Mouse (Mus musculus) hindbrain, embryonic 10.5 days (tissue): ENCODE data around the gene Vps26a. TPM values are rescaled to one million over a fixed set of nuclear protein-coding genes. Genes with fewer than 3 reads are reported as not detected.

Experiments
- DNase-seq: peaks from one replicate; pipeline ENCODE4 v3.0.0-alpha.2; 2017; ENCODE audit warnings: low spot score
- H3K27ac ChIP-seq: fragments of 300-500 bp; sonication (generic); 2 replicates; pipeline ENCODE4 v1.5.1; 2016; ENCODE audit warnings: mild to moderate bottlenecking, moderate library complexity
- H3K27me3 ChIP-seq: fragments of 300-500 bp; sonication (generic); 2 replicates; pipeline ENCODE4 v1.6.1; 2016; ENCODE audit warnings: mild to moderate bottlenecking; ENCODE audit not compliant: poor library complexity, insufficient read depth, severe bottlenecking
- H3K36me3 ChIP-seq: fragments of 300-500 bp; sonication (generic); 2 replicates; pipeline ENCODE4 v1.6.1; 2016; ENCODE audit warnings: mild to moderate bottlenecking, moderate library complexity
- H3K4me1 ChIP-seq: fragments of 300-500 bp; sonication (generic); replicated peaks from 2 replicates; pipeline ENCODE4 v1.6.1; 2016; ENCODE audit warnings: mild to moderate bottlenecking
- H3K4me3 ChIP-seq: fragments of 300-500 bp; sonication (generic); 2 replicates; pipeline ENCODE4 v1.5.1; 2016; ENCODE audit warnings: mild to moderate bottlenecking, moderate library complexity
- H3K9me3 ChIP-seq: fragments of 300-500 bp; sonication (generic); 2 replicates; pipeline ENCODE4 v1.6.1; 2016; ENCODE audit warnings: mild to moderate bottlenecking, moderate library complexity
- WGBS: fragments of 180-500 bp; shearing (Covaris S2); methylation state at CpG from one replicate; pipeline ENCODE4 v1.1.7; 2016; 5-methylcytosine and 5-hydroxymethylcytosine counted together
- polyA plus RNA-seq: library from polyadenylated mRNA; unstranded; fragments of >200 nt; fragmentation: Nextera tagmentation; extraction: Ambion mirVana; gene quantifications from 2 replicates; pipeline ENCODE4 v1.2.1, GENCODE M21; 2016

Vps26a gene
- 78.4 and 90.2 TPM in 2 replicates for polyA plus RNA-seq

DNA sequence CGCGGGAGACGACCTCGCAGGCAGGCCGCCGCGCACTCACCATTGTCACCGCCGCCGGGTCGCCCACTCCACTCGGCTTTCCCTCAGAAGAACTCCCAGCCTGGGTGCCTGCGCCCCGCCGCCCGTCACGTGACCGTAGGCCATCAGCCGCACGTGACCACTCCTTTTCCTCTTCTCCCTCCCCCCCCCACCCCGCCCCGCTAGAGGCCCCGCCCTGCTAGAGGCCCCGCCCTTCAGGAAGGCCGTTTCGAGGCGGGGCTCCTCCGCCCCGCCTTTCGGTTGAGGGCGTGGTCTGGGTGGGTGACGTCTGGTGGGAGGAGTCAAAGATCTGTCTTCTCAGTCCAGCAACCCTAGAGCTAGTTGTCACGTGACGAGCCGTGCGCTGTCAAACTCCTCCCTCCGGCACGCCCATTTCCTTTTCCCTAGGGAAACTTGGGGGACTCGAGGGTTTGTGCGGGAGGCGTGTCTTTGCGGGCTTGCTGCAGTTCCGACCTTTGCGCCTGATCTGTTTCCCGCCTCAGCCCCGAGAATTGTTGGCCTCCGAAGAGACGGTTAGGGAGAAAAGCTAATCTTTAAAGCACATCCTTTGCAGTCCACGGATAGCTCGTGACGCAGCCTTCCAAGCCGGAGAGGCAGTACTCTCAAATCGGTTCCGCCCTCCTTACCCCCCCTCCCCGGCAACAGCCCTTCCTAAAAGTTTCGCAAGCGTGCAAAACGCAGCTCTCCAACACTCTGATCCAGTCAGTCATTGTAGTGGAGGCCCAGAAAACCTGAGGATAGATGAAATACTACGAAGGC lies at the start of gene Vps26a:
Gene Vps26a, minus strand, starts transcription at position 188 of the 798 bp plus-strand sequence.
- Histone ChIP-seq H3K4me1 (peaks cover 21% of the 10 kb centered on the region), H3K27ac (peak within 1 kb of the TSS; percentile 93), H3K4me3 (peak within 1 kb of the TSS; percentile 83), H3K27me3 (no peaks in the 10 kb centered on the region), H3K36me3 (no peaks in the 10 kb centered on the region), H3K9me3 (no peaks in the 10 kb centered on the region)
- WGBS = under 1% methylated on average over 59 of the region's 59 CpGs
- peak; percentile 100 for DNase-seq

DNA sequence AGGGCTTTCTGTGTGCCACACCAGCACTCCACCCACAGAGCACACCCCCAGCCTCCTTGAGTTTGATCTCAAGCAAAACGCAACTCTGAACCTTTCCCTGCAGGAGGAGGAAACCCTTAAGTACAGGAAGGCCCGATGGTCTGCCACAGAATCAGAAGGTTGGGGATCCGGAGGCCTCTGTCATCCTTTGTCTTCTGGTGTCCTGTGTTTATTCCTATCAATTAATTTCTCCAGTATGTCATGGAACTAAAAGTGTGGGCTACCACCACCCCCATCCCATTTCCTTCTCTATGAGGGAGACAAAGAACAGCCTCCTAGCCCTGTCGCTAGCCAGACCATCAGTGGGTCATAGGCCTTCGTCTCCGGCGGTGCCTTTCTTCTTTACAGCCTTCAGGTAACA lies 47.9 kb upstream of the Vps26a start:
- no peak for DNase-seq
- H3K36me3 ChIP-seq = no peaks in the 10 kb centered on the region
- H3K27me3 ChIP-seq = no peaks in the 10 kb centered on the region
- 88% methylated on average over 7 of the region's 7 CpGs for WGBS
- no peak overlapping the region for H3K27ac ChIP-seq
- no peak overlapping the region for H3K4me3 ChIP-seq
- no peaks in the 10 kb centered on the region for H3K9me3 ChIP-seq
- H3K4me1 ChIP-seq = no peaks in the 10 kb centered on the region

DNA sequence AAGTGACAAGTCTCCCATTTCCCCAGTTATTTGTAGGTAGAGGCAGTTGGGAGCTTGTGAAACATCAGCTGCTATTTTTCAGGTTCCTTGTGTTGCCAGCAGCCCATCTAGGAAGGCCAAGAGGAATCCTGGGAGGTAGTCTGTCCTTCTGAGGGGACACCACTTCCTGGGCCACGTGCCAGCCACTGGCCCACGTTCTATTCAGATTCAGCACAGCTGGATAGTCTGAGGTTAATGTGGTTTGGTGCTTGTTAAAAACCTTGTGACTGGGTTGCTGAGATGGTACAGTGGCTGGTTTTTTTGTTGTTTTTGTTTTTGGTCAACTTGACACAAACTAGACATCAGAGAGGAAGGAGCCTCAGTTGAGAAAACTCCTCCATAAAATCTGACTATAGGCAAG lies 46.2 kb upstream of the Vps26a start:
- WGBS = 63% methylated on average over 2 of the region's 2 CpGs
- H3K27ac ChIP-seq = no peak overlapping the region
- DNase-seq = no peak
- H3K4me3 ChIP-seq = no peak overlapping the region
- no peaks in the 10 kb centered on the region for H3K9me3 ChIP-seq
- H3K4me1 ChIP-seq = no peaks in the 10 kb centered on the region
- H3K27me3 ChIP-seq = no peaks in the 10 kb centered on the region
- no peaks in the 10 kb centered on the region for H3K36me3 ChIP-seq

DNA sequence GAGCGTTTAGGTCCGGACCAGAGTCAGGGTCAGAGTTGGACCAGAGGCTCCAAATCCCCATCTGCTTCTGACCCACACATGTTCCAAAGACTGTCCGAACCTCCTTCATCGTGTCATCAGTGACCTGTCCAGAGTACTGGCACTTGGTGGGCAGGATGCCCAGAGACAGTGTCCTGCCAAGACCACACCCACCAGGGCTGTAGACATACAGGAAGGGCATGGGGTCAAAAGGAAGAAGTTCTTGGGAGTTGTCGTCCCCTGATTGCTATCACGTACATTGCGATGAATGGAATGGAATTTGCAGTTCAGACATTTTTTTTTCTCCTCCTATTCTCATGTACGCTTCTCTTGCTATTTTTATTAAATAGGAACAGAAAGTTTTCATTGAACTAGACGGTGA lies 43.6 kb upstream of the Vps26a start:
- no peaks in the 10 kb centered on the region for H3K27me3 ChIP-seq
- no peaks in the 10 kb centered on the region for H3K9me3 ChIP-seq
- H3K4me1 ChIP-seq = no peaks in the 10 kb centered on the region
- no peak overlapping the region for H3K4me3 ChIP-seq
- WGBS = 89% methylated on average over 9 of the region's 9 CpGs
- no peak overlapping the region for H3K27ac ChIP-seq
- no peaks in the 10 kb centered on the region for H3K36me3 ChIP-seq
- no peak for DNase-seq

DNA sequence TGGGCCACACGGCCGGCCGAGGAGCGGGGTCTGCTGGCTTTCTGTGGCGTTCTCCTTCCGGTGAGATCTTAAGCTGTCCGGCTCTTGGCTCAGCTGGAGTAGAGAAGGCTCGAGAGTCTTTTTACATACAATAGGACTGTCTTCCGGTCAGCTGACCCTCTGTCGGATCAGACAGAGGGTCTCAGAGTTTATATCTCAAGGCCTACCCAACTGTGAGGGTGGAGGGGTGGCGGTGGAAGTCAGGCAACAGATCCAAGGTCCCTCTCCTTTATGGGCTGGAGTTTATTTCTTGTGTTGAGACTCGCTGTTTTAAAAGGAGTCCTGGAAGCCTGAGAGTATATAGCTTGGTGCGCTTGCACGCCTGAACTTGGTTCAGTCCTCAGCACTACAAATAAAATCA lies 40.7 kb upstream of the Vps26a start, which contains the start of gene Srgn:
Gene Srgn, minus strand, starts transcription at position 101 of the 400 bp plus-strand sequence.
- Histone ChIP-seq H3K9me3 (no peaks in the 10 kb centered on the region), H3K4me1 (no peaks in the 10 kb centered on the region), H3K36me3 (no peaks in the 10 kb centered on the region), H3K4me3 (no peak within 1 kb of the TSS), H3K27ac (no peak within 1 kb of the TSS), H3K27me3 (no peaks in the 10 kb centered on the region)
- DNase-seq = no peak
- WGBS = 90% methylated on average over 14 of the region's 14 CpGs

DNA sequence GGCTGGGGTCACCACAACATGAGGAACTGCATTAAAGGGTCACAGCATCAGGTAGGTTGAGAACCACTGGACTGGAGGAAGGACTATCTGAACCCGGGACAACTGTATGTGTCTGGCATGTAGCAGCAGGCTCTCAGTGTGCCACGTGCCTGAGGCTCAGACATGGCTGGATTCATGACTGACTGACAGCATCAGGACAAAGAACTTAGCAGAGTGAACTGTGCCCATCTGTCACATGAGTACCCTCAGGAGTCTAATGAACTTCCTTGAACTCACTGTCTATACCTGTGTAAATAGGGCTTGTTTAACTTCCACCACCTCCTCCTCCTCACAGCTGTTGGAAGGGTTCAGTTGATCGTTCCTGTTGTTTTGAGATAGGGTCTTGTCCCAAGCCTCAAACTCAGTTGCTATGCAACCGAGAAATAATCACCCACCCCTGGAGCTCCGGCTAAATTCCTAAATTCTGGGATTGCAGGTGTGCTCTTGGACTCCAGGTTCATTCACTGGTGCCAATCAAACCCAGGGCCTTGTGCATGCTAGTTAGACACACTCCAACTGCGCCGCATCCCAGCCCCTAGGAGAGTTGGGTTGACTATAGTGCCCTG lies 35.8 kb upstream of the Vps26a start:
- H3K4me1 ChIP-seq = no peaks in the 10 kb centered on the region
- no peaks in the 10 kb centered on the region for H3K27me3 ChIP-seq
- WGBS = 80% methylated on average over 7 of the region's 7 CpGs
- DNase-seq = no peak
- H3K27ac ChIP-seq = no peak overlapping the region
- no peaks in the 10 kb centered on the region for H3K36me3 ChIP-seq
- H3K9me3 ChIP-seq = no peaks in the 10 kb centered on the region
- no peak overlapping the region for H3K4me3 ChIP-seq

DNA sequence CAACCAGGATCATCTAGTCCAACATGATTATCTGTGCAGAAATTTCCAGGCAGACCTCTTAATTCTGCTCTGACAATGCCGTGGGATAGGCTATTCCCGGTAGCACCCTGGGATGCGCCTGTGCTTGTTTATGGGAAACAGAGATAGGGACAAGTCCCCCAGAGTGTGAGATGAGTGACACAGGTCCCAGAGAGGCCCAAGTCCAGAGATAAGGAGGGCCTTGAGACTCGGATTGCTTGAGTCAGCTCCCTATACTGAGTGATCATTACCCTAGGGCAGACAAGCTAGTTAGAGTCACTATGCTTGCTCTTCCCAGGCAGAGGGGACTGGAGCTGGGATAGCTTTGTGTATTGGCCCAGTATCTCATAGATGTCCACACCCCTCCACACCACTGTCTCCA lies 35.2 kb upstream of the Vps26a start:
- 69% methylated on average over 4 of the region's 4 CpGs for WGBS
- H3K27ac ChIP-seq = no peak overlapping the region
- H3K36me3 ChIP-seq = no peaks in the 10 kb centered on the region
- DNase-seq = no peak
- no peaks in the 10 kb centered on the region for H3K4me1 ChIP-seq
- no peak overlapping the region for H3K4me3 ChIP-seq
- H3K9me3 ChIP-seq = no peaks in the 10 kb centered on the region
- H3K27me3 ChIP-seq = no peaks in the 10 kb centered on the region

DNA sequence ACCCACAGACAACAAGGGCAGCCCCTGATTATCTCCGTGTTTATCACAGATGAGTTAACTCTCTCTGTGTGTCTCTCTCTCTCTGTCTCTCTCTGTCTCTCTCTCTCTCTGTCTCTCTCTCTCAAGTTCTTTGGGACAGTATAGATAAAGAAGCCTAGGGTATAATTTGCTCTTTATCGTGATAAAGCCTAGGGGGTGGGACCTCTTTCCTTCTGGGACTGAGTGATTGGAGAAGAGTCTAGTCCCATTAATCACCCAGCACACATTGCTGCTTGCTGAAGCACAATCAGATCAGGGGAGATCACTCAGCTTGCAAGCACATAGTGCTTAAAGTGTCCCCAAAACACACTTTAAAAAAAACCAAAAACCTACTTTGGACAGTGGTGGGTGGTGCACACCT lies 34.3 kb upstream of the Vps26a start:
- Histone ChIP-seq H3K4me3 (no peak overlapping the region), H3K9me3 (no peaks in the 10 kb centered on the region), H3K27ac (no peak overlapping the region), H3K36me3 (no peaks in the 10 kb centered on the region), H3K27me3 (no peaks in the 10 kb centered on the region), H3K4me1 (no peaks in the 10 kb centered on the region)
- DNase-seq = no peak
- WGBS = 80% methylated on average over 2 of the region's 2 CpGs

DNA sequence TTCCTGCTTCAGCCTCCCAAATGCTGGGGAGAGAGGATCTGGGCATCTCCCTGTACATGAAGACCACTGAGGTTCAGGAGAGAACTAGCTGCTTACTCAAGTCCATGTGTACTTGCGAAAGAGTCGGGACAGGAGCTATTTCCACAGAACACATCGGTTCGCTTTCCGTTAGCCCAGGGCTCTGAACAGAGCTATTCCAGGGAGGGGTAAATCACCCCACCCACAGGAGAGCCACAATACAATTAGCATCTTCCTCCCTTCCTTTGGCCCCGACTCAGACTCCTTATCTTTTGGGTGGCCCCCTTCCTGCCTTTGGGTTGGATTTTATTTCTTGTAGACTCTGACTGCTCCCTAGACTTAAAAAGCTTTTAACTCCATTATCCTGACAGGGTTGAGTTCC lies 30.9 kb upstream of the Vps26a start:
- Histone ChIP-seq H3K36me3 (no peaks in the 10 kb centered on the region), H3K27ac (no peak overlapping the region), H3K9me3 (no peaks in the 10 kb centered on the region), H3K4me1 (no peaks in the 10 kb centered on the region), H3K4me3 (no peak overlapping the region), H3K27me3 (no peaks in the 10 kb centered on the region)
- DNase-seq = no peak
- 90% methylated on average over 6 of the region's 6 CpGs for WGBS

DNA sequence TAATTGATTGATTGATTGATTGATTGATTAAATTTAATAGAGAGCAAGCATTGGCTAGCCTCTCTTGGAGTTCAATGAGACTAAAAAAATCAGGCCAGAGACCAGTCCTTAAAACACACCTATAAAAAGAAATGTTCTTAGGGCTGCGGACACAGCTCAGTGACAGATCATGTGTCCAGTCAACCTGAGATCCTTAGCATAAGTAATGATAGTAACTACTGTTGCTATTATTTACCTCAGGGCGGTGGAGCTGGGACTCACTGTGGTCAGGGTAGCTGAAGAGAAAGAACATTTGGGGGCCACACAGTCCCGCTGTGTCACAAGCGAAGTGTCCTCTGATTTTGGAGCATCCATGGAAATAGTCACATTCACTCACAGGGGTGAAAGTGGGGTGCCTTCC lies 26.2 kb upstream of the Vps26a start:
- WGBS = 90% methylated on average over 4 of the region's 4 CpGs
- H3K36me3 ChIP-seq = no peaks in the 10 kb centered on the region
- no peak for DNase-seq
- H3K9me3 ChIP-seq = no peaks in the 10 kb centered on the region
- peaks cover 11% of the 10 kb centered on the region for H3K4me1 ChIP-seq
- peaks cover 14% of the 10 kb centered on the region for H3K27me3 ChIP-seq
- no peak overlapping the region for H3K4me3 ChIP-seq
- H3K27ac ChIP-seq = no peak overlapping the region

DNA sequence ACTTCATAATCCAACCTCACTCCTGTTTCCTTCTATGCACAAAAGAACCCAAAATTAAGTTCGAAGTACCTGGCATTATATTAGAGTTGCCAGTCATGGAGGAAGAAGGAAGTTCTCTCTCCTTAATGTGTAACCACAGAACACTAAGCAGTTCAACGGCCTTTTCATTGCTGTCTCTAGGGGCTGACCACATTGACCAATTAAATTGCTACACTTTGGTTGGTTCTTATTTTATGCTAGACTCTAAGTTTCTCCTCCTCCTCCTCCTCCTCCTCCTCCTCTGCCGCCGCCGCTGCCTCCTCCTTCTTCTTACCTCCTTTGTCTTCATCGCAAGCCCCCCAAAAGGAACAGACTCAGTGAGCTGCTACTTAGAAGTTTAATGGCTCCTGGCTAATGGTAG lies 24.9 kb upstream of the Vps26a start:
- peaks cover 25% of the 10 kb centered on the region for H3K27me3 ChIP-seq
- no peaks in the 10 kb centered on the region for H3K36me3 ChIP-seq
- DNase-seq = no peak
- no peaks in the 10 kb centered on the region for H3K9me3 ChIP-seq
- H3K4me1 ChIP-seq = peaks cover 11% of the 10 kb centered on the region
- H3K4me3 ChIP-seq = no peak overlapping the region
- WGBS = 72% methylated on average over 6 of the region's 6 CpGs
- no peak overlapping the region for H3K27ac ChIP-seq

DNA sequence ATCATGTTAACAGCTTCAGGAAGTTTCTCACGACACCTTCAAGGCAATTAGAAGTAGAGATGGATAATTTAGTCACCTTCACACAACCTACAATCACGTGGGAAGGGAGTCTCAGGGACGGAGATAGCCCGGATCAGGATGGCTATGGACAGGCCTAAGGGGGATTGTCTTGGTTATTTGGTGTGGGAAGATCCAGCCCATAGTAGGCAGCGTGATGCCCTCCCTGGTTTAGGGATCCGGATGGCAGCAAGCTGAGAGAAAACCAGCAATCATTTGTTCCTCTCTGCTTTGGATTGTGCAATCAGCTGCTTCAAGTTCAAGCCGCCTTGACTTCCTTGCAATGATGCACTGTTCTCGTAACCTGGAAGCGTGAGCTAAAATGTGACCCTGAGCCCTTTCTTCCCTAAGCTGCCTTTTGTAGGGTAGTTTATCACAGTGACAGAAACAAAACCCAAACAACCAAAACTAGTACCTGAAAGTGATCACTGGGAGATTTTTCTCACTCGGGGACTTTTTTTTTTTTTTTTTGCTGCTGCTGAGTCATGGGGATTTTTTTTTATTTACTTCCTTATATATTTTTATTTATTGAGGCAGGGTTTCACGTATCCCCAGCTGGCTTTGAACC lies 22.5 kb upstream of the Vps26a start:
- Histone ChIP-seq H3K9me3 (no peaks in the 10 kb centered on the region), H3K27me3 (peaks cover 29% of the 10 kb centered on the region), H3K4me1 (peaks cover 11% of the 10 kb centered on the region), H3K4me3 (no peak overlapping the region), H3K36me3 (no peaks in the 10 kb centered on the region), H3K27ac (no peak overlapping the region)
- WGBS = 73% methylated on average over 11 of the region's 11 CpGs
- DNase-seq = no peak

DNA sequence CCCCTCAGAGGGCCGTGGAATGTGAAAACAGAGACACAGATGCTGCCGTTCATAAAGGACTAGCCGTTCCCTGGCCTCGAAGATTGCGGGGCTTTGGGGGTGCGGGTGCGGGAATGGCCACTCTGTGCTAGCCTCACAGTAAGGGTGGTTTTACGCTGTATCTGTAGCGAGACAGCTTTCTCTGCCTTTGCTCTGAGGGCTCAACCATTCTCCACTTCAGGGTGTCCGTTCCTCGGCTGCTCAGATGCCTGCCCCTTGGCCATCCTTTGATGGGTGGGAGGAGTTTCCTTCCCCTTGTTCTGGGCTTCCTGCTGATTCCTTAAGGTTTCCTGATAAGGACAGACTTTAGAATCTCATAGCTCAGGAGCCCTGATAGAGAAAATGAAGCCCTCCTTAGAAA lies 21.9 kb upstream of the Vps26a start:
- no peaks in the 10 kb centered on the region for H3K9me3 ChIP-seq
- DNase-seq = peak; percentile 11
- no peaks in the 10 kb centered on the region for H3K36me3 ChIP-seq
- H3K4me1 ChIP-seq = peaks cover 11% of the 10 kb centered on the region
- 8% methylated on average over 11 of the region's 11 CpGs for WGBS
- H3K27me3 ChIP-seq = peaks cover 29% of the 10 kb centered on the region
- no peak overlapping the region for H3K27ac ChIP-seq
- peak overlapping the region; percentile 43 for H3K4me3 ChIP-seq
